Mouse (Mus musculus) E14TG2a.4 (cell line): Measurements from ENCODE around the gene Gm14444.
"Not testable (repeated sequence)": the region's sequence is repeated elsewhere in the genome, so short reads cannot be mapped to it uniquely, and the experiment has no call there.

Experiments
- CTCF ChIP-seq: conservative IDR thresholded peaks from 2 replicates; pipeline ENCODE4 v1.5.1; 2014; ENCODE audit warnings: low read length
- POU5F1 ChIP-seq: IDR thresholded peaks from 2 replicates; pipeline ENCODE4 v1.6.1; 2014; ENCODE audit warnings: low read length, borderline replicate concordance

GRCm38 (mm10) chr2:175044268-175044667 is 34.2 kb downstream of the Gm14444 start:
- not testable (repeated sequence) for TF ChIP-seq CTCF, POU5F1
